Mouse (Mus musculus) kidney, embryonic 14.5 days (tissue): ENCODE measurements at regions not wholly inside any gene's neighbourhood (a gene's known extent, or its start where the extent isn't known, plus 50 kb on each side); places are given as distances from the start of the nearest gene placed in this dataset.
"Not testable (repeated sequence)": the region's sequence is repeated elsewhere in the genome, so short reads cannot be mapped to it uniquely, and the experiment has no call there.

Experiments used
- ATAC-seq: fragments of 200-750 bp; cut with Nextera tagmentation; 2 replicates; pipeline ENCODE4 v1.8.0; 2017; ENCODE audit warnings: moderate number of reproducible peaks, mild to moderate bottlenecking, moderate TSS enrichment, moderate library complexity; ENCODE audit not compliant: low FRiP score, low TSS enrichment
- H3K27ac ChIP-seq: fragments of 300-500 bp; sonication (generic); 2 replicates; pipeline ENCODE4 v1.5.1; 2014; ENCODE audit warnings: low read depth, mild to moderate bottlenecking, low read length, moderate library complexity, mixed read lengths
- H3K27me3 ChIP-seq: fragments of 300-500 bp; sonication (generic); 2 replicates; pipeline ENCODE4 v1.6.1; 2014; ENCODE audit warnings: mild to moderate bottlenecking, low read length; ENCODE audit not compliant: control insufficient read depth, insufficient read depth
- H3K36me3 ChIP-seq: fragments of 300-500 bp; sonication (generic); 2 replicates; pipeline ENCODE4 v1.6.1; 2014; ENCODE audit warnings: low read length, mixed read lengths; ENCODE audit not compliant: control insufficient read depth, insufficient read depth
- H3K4me1 ChIP-seq: fragments of 300-500 bp; sonication (generic); 2 replicates; pipeline ENCODE4 v1.6.1; 2014; ENCODE audit warnings: low read length, mixed read lengths; ENCODE audit not compliant: control insufficient read depth, insufficient read depth
- H3K4me2 ChIP-seq: fragments of 300-500 bp; sonication (generic); replicated peaks from 2 replicates; pipeline ENCODE4 v1.6.1; 2014; ENCODE audit warnings: low read depth, mild to moderate bottlenecking, low read length
- H3K4me3 ChIP-seq: fragments of 300-500 bp; sonication (generic); 2 replicates; pipeline ENCODE4 v1.5.1; 2014; ENCODE audit warnings: mild to moderate bottlenecking, low read length
- H3K9ac ChIP-seq: fragments of 300-500 bp; sonication (generic); 2 replicates; pipeline ENCODE4 v1.6.1; 2014; ENCODE audit warnings: low read depth, mild to moderate bottlenecking, low read length, moderate library complexity
- H3K9me3 ChIP-seq: fragments of 300-500 bp; sonication (generic); 2 replicates; pipeline ENCODE4 v1.6.1; 2016; ENCODE audit warnings: low read length; ENCODE audit not compliant: control insufficient read depth
- WGBS: fragments of 180-500 bp; shearing (Covaris S2); extraction: QIAGEN DNeasy Blood & Tissue Kit; methylation state at CpG from one replicate; pipeline ENCODE4 v1.1.7; 2014; 5-methylcytosine and 5-hydroxymethylcytosine counted together

DNA sequence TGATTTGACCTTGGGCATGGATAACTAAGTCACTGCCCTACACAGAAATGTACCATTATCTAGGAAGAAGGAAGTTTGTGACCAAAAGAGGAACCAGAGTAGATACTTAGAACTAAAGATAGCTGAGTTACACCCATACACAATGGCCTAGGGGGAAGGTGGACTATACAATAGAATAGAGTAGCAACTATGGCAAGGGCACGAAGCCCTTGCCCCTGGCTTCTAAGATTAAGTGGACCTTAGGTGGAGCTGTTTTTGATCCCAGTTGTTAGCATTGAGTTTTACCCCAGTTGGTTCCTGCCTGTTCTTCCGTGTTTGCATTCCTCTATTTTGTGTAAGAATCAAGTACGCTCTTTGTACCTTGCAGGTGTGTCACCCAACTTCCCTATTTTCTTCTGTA, 1137.0 kb upstream of the Gm12353 start:
- not testable (repeated sequence) for H3K4me2 ChIP-seq, H3K4me1 ChIP-seq, H3K27ac ChIP-seq, H3K36me3 ChIP-seq, H3K27me3 ChIP-seq, H3K9ac ChIP-seq, H3K4me3 ChIP-seq, H3K9me3 ChIP-seq, ATAC-seq
- WGBS, result 91% methylated on average over 3 of the region's 3 CpGs

DNA sequence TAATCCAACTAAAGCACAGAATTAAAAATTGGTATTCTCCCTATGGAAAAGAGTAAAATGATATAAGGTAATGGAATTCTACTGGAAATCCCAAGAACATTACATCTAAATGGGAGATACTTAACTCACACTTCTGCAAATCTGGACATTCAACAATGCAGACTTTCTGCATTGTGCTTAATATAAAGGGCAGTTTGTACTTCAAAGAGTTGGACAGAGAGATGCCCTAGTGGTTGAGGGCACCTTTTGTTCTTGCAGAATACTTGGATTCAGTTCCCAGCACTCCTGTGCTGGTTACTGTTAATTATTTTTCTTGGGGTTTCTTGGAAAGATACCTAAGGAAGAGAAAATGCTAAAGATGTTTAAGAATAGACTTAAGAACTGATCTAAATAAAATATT, 1135.7 kb upstream of the Gm12353 start:
- H3K36me3 ChIP-seq, result no peaks in the 10 kb centered on the region
- no peaks in the 10 kb centered on the region for H3K9me3 ChIP-seq
- H3K4me1 ChIP-seq, result no peaks in the 10 kb centered on the region
- H3K27me3 ChIP-seq, result no peaks in the 10 kb centered on the region
- no peak for ATAC-seq
- H3K27ac ChIP-seq, result no peak overlapping the region
- no peak overlapping the region for H3K4me3 ChIP-seq
- no peak overlapping the region for H3K9ac ChIP-seq
- no peak overlapping the region for H3K4me2 ChIP-seq
